In genomic region chr11:108385666-108386024, GRCm38 (mm10) we compare ENCODE assay signal across 22 mouse cellular contexts. TPM values are rescaled to one million over a fixed set of nuclear protein-coding genes. Genes with fewer than 3 reads are reported as not detected.
"Had no signal": no experiment of that assay in that cellular context is flagged by ENCODE, and none has a peak within 500 bp of the region (broad histone marks: within the 10 kb centered on the region; RNA-seq: fewer than 3 reads in every experiment).

No protein-coding gene starts in this region.

- H3K27me3 ChIP-seq: lung, embryonic 15.5 days; midbrain, embryonic 13.5 days; midbrain, embryonic 15.5 days; neural tube, embryonic 12.5 days; stomach, embryonic 15.5 days had no signal

- ATAC-seq: lung, postnatal 0 days; midbrain, embryonic 13.5 days; midbrain, embryonic 15.5 days had no signal

- H3K4me2 ChIP-seq: lung, embryonic 15.5 days; midbrain, embryonic 11.5 days; midbrain, embryonic 13.5 days; midbrain, embryonic 15.5 days; neural tube, embryonic 12.5 days; stomach, embryonic 15.5 days had no signal

- H3K4me1 ChIP-seq: lung, embryonic 15.5 days; neural tube, embryonic 12.5 days; stomach, embryonic 15.5 days had no signal

- H3K27ac ChIP-seq: lung, embryonic 15.5 days; macrophage; midbrain, embryonic 13.5 days; midbrain, embryonic 15.5 days; neural tube, embryonic 12.5 days; stomach, embryonic 15.5 days; stomach, postnatal 0 days had no signal

- H3K4me3 ChIP-seq: lung, embryonic 15.5 days; megakaryocyte, embryonic 14.5 days; midbrain, embryonic 13.5 days; midbrain, embryonic 15.5 days; neural tube, embryonic 12.5 days; stomach, embryonic 15.5 days had no signal

- DNase-seq: lung, adult 2 months; lung, postnatal 14 days; lung, postnatal 36 days; right cerebral cortex, postnatal 14 days; thymus, adult 2 months; thymus, postnatal 25 days had no signal

- H3K9me3 ChIP-seq: lung, embryonic 15.5 days; midbrain, embryonic 13.5 days; midbrain, embryonic 15.5 days; neural tube, embryonic 12.5 days; stomach, embryonic 15.5 days had no signal

- H3K9ac ChIP-seq: lung, embryonic 15.5 days; midbrain, embryonic 13.5 days; midbrain, embryonic 15.5 days; neural tube, embryonic 12.5 days; stomach, embryonic 15.5 days had no signal

- H3K36me3 ChIP-seq: lung, embryonic 15.5 days; midbrain, embryonic 13.5 days; midbrain, embryonic 15.5 days; neural tube, embryonic 12.5 days; stomach, embryonic 15.5 days had no signal

RNA-seq across cellular contexts. Expression of gene Cep112, which starts 39.3 kb away (rescaled TPM):
- total RNA-seq: monocyte, adult 5-6 weeks had no signal

RNA-seq across cellular contexts. Expression of gene Apoh, which starts 42.5 kb away (rescaled TPM):
- total RNA-seq: megakaryocyte progenitor cell, adult 5-6 weeks; midbrain, postnatal 0 days; monocyte, adult 5-6 weeks; neutrophil, adult 5-6 weeks had no signal
- polyA plus RNA-seq: macrophage; midbrain, embryonic 11.5 days; neural tube, embryonic 12.5 days; neural tube, embryonic 14.5 days; spleen, adult 2 months had no signal
